Mouse (Mus musculus) embryonic facial prominence, embryonic 12.5 days (tissue): ENCODE measurements around the gene Zbtb8b. TPM values are rescaled to one million over a fixed set of nuclear protein-coding genes. Genes with fewer than 3 reads are reported as not detected.
"Not testable (repeated sequence)": the region's sequence is repeated elsewhere in the genome, so short reads cannot be mapped to it uniquely, and the experiment has no call there.

ENCODE experiments used
- ATAC-seq: fragments of 200-750 bp; cut with Nextera tagmentation; 2 replicates; pipeline ENCODE4 v1.8.0; 2017; ENCODE audit not compliant: insufficient number of reproducible peaks, insufficient read depth, low FRiP score, low TSS enrichment
- H3K27ac ChIP-seq: fragments of 300-500 bp; sonication (generic); 2 replicates; pipeline ENCODE4 v1.5.1; 2016; ENCODE audit warnings: mild to moderate bottlenecking
- H3K27me3 ChIP-seq: fragments of 300-500 bp; sonication (generic); 2 replicates; pipeline ENCODE4 v1.6.1; 2016; ENCODE audit warnings: mild to moderate bottlenecking, moderate library complexity
- H3K36me3 ChIP-seq: fragments of 300-500 bp; sonication (generic); 2 replicates; pipeline ENCODE4 v1.6.1; 2016; ENCODE audit warnings: mild to moderate bottlenecking
- H3K4me1 ChIP-seq: fragments of 300-500 bp; sonication (generic); 2 replicates; pipeline ENCODE4 v1.6.1; 2016
- H3K4me2 ChIP-seq: fragments of 300-500 bp; sonication (generic); replicated peaks from 2 replicates; pipeline ENCODE4 v1.6.1; 2016; ENCODE audit warnings: mild to moderate bottlenecking, moderate library complexity
- H3K4me3 ChIP-seq: fragments of 300-500 bp; sonication (generic); 2 replicates; pipeline ENCODE4 v1.5.1; 2016; ENCODE audit warnings: mild to moderate bottlenecking
- H3K9ac ChIP-seq: fragments of 300-500 bp; sonication (generic); 2 replicates; pipeline ENCODE4 v1.6.1; 2016; ENCODE audit warnings: mild to moderate bottlenecking, moderate library complexity
- H3K9me3 ChIP-seq: fragments of 300-500 bp; sonication (generic); 2 replicates; pipeline ENCODE4 v1.6.1; 2016; ENCODE audit warnings: mild to moderate bottlenecking, moderate library complexity
- WGBS: fragments of 180-500 bp; shearing (Covaris S2); methylation state at CpG from one replicate; pipeline ENCODE4 v1.1.7; 2016; 5-methylcytosine and 5-hydroxymethylcytosine counted together
- polyA plus RNA-seq: library from polyadenylated mRNA; unstranded; fragments of >200 nt; fragmentation: Nextera tagmentation; extraction: Ambion mirVana; gene quantifications from 2 replicates; pipeline ENCODE4 v1.2.1, GENCODE M21; 2016

The Zbtb8b gene
- polyA plus RNA-seq = 3.5 TPM in 2 replicates

GRCm38 (mm10) chr4:129440340-129441063 is at the start of gene Zbtb8b:
Gene Zbtb8b, minus strand, starts transcription at chr4:129440853.
- H3K9me3 ChIP-seq = no peaks in the 10 kb centered on the region
- WGBS = 2% methylated on average over 33 of the region's 33 CpGs
- no peak within 1 kb of the TSS for H3K27ac ChIP-seq
- H3K4me1 ChIP-seq = peaks cover 6% of the 10 kb centered on the region; the same call in 1 of the 2 replicates
- peak within 1 kb of the TSS; percentile 57 for H3K9ac ChIP-seq
- H3K4me2 ChIP-seq = peak within 1 kb of the TSS; percentile 61
- no peaks in the 10 kb centered on the region for H3K36me3 ChIP-seq
- peaks cover 40% of the 10 kb centered on the region for H3K27me3 ChIP-seq
- ATAC-seq = peak; percentile 86; the same call in 1 of the 2 replicates
- H3K4me3 ChIP-seq = peak within 1 kb of the TSS; percentile 47

GRCm38 (mm10) chr4:129481090-129481489 is 40.4 kb upstream of the Zbtb8b start:
- Histone ChIP-seq H3K36me3 (peaks cover 79% of the 10 kb centered on the region), H3K27ac (no peak overlapping the region)
- WGBS = 79% methylated on average over 1 of the region's 1 CpGs

GRCm38 (mm10) chr4:129479863-129480262 is 39.2 kb upstream of the Zbtb8b start:
- H3K9me3 ChIP-seq = no peaks in the 10 kb centered on the region
- no peak overlapping the region for H3K27ac ChIP-seq
- 92% methylated on average over 3 of the region's 3 CpGs for whole genome bisulfite sequencing
- no peaks in the 10 kb centered on the region for H3K27me3 ChIP-seq
- H3K4me1 ChIP-seq = no peaks in the 10 kb centered on the region
- no peak overlapping the region for H3K9ac ChIP-seq
- no peak overlapping the region for H3K4me3 ChIP-seq
- H3K36me3 ChIP-seq = peaks cover 76% of the 10 kb centered on the region
- no peak for ATAC-seq
- H3K4me2 ChIP-seq = no peak overlapping the region

More at GRCm38 (mm10) chr4:129481090-129481489, 40.4 kb upstream of the Zbtb8b start:
- Histone ChIP-seq H3K4me3 (no peak overlapping the region), H3K9ac (no peak overlapping the region), H3K9me3 (no peaks in the 10 kb centered on the region), H3K27me3 (no peaks in the 10 kb centered on the region), H3K4me2 (no peak overlapping the region), H3K4me1 (no peaks in the 10 kb centered on the region)
- no peak for ATAC-seq

- 87% methylated on average over 11 of the region's 11 CpGs for WGBS
- H3K36me3 ChIP-seq = peaks cover 82% of the 10 kb centered on the region
- no peak overlapping the region for H3K9ac ChIP-seq
- no peaks in the 10 kb centered on the region for H3K27me3 ChIP-seq
- H3K27ac ChIP-seq = no peak overlapping the region
- no peaks in the 10 kb centered on the region for H3K9me3 ChIP-seq
- H3K4me3 ChIP-seq = no peak overlapping the region
- ATAC-seq = no peak
- no peak overlapping the region for H3K4me2 ChIP-seq
- H3K4me1 ChIP-seq = no peaks in the 10 kb centered on the region
Measured at GRCm38 (mm10) chr4:129476047-129476446, 35.4 kb upstream of the Zbtb8b start.

- peaks cover 51% of the 10 kb centered on the region for H3K36me3 ChIP-seq
- 85% methylated on average over 4 of the region's 4 CpGs for WGBS
- no peak overlapping the region for H3K27ac ChIP-seq
- H3K4me3 ChIP-seq = no peak overlapping the region
- peaks cover 10% of the 10 kb centered on the region for H3K4me1 ChIP-seq
- ATAC-seq = no peak
- no peak overlapping the region for H3K9ac ChIP-seq
- no peak overlapping the region for H3K4me2 ChIP-seq
- H3K9me3 ChIP-seq = no peaks in the 10 kb centered on the region
- H3K27me3 ChIP-seq = no peaks in the 10 kb centered on the region
Measured at GRCm38 (mm10) chr4:129464286-129464815, 23.7 kb upstream of the Zbtb8b start.

- H3K9ac ChIP-seq = no peak overlapping the region
- H3K4me1 ChIP-seq = peaks cover 10% of the 10 kb centered on the region
- H3K4me2 ChIP-seq = no peak overlapping the region
- no peaks in the 10 kb centered on the region for H3K9me3 ChIP-seq
- H3K27me3 ChIP-seq = no peaks in the 10 kb centered on the region
- H3K36me3 ChIP-seq = peaks cover 43% of the 10 kb centered on the region
- ATAC-seq = no peak
- no peak overlapping the region for H3K4me3 ChIP-seq
- H3K27ac ChIP-seq = no peak overlapping the region
- 84% methylated on average over 24 of the region's 24 CpGs for WGBS
Measured at GRCm38 (mm10) chr4:129463097-129464059, 22.7 kb upstream of the Zbtb8b start.

- Histone ChIP-seq H3K27ac (no peak overlapping the region), H3K4me3 (peak overlapping the region; percentile 66)
Measured at GRCm38 (mm10) chr4:129462118-129462517, 21.5 kb upstream of the Zbtb8b start.

GRCm38 (mm10) chr4:129461183-129461960 is 20.7 kb upstream of the Zbtb8b start, which contains the start of gene Bsdc1:
Gene Bsdc1, plus strand, starts transcription at chr4:129461581.
- peak within 1 kb of the TSS; percentile 68 for H3K4me2 ChIP-seq
- H3K4me1 ChIP-seq = peaks cover 10% of the 10 kb centered on the region
- peaks cover 23% of the 10 kb centered on the region for H3K36me3 ChIP-seq
- no peaks in the 10 kb centered on the region for H3K9me3 ChIP-seq
- H3K4me3 ChIP-seq = peak within 1 kb of the TSS; percentile 66
- H3K9ac ChIP-seq = peak within 1 kb of the TSS; percentile 68
- no peaks in the 10 kb centered on the region for H3K27me3 ChIP-seq
- under 1% methylated on average over 45 of the region's 46 CpGs for WGBS
- peak within 1 kb of the TSS; percentile 93 for H3K27ac ChIP-seq
- peak; percentile 99 for ATAC-seq

More at GRCm38 (mm10) chr4:129462118-129462517, 21.5 kb upstream of the Zbtb8b start:
- no peaks in the 10 kb centered on the region for H3K27me3 ChIP-seq
- H3K36me3 ChIP-seq = peaks cover 30% of the 10 kb centered on the region
- peak overlapping the region; percentile 68 for H3K9ac ChIP-seq
- H3K4me1 ChIP-seq = peaks cover 10% of the 10 kb centered on the region
- H3K4me2 ChIP-seq = peak overlapping the region; percentile 68
- ATAC-seq = no peak
- WGBS = 36% methylated on average over 3 of the region's 3 CpGs
- no peaks in the 10 kb centered on the region for H3K9me3 ChIP-seq

GRCm38 (mm10) chr4:129460827-129461182 is 20.2 kb upstream of the Zbtb8b start:
- 2% methylated on average over 4 of the region's 4 CpGs for WGBS

GRCm38 (mm10) chr4:129459726-129460125 is 19.1 kb upstream of the Zbtb8b start:
- Histone ChIP-seq H3K27me3 (no peaks in the 10 kb centered on the region), H3K9me3 (no peaks in the 10 kb centered on the region), H3K36me3 (peaks cover 7% of the 10 kb centered on the region; the same call in 1 of the 2 replicates), H3K4me3 (no peak overlapping the region), H3K27ac (no peak overlapping the region), H3K4me2 (no peak overlapping the region), H3K4me1 (peaks cover 10% of the 10 kb centered on the region), H3K9ac (no peak overlapping the region)
- WGBS = 90% methylated on average over 3 of the region's 3 CpGs
- ATAC-seq = no peak

More at GRCm38 (mm10) chr4:129460827-129461182, 20.2 kb upstream of the Zbtb8b start:
- Histone ChIP-seq H3K4me2 (peak overlapping the region; percentile 68), H3K27ac (peak overlapping the region; percentile 93), H3K36me3 (peaks cover 17% of the 10 kb centered on the region), H3K4me3 (peak overlapping the region; percentile 44), H3K9me3 (no peaks in the 10 kb centered on the region), H3K27me3 (no peaks in the 10 kb centered on the region), H3K4me1 (peaks cover 10% of the 10 kb centered on the region), H3K9ac (peak overlapping the region; percentile 64)
- no peak for ATAC-seq

GRCm38 (mm10) chr4:129457311-129457710 is 16.7 kb upstream of the Zbtb8b start:
- H3K4me3 ChIP-seq, H3K4me2 ChIP-seq, H3K4me1 ChIP-seq, H3K36me3 ChIP-seq, H3K27ac ChIP-seq, H3K9me3 ChIP-seq, H3K27me3 ChIP-seq, H3K9ac ChIP-seq, ATAC-seq: not testable (repeated sequence)
- WGBS = 68% methylated on average over 2 of the region's 2 CpGs
